Mouse (Mus musculus) T-helper 2 cell (primary cell): ENCODE measurements around the gene Cdk17.

Experiments used
- in situ Hi-C: fragments of 300-600 bp; cut with MboI, MseI; formaldehyde crosslinking; loops from one replicate; pipeline ENCODE4 v1.15.1; 2025; ENCODE audit warnings: high pct_unique_total_duplicates

The Cdk17 gene

GRCm38 (mm10) chr10:93278361-93278760 is 117.7 kb downstream of the Cdk17 start:
- in situ Hi-C loops, result loop anchor here (5.0 kb wide), 1 partner anchor 81 kb away; no protein-coding TSS in a partner anchor

DNA sequence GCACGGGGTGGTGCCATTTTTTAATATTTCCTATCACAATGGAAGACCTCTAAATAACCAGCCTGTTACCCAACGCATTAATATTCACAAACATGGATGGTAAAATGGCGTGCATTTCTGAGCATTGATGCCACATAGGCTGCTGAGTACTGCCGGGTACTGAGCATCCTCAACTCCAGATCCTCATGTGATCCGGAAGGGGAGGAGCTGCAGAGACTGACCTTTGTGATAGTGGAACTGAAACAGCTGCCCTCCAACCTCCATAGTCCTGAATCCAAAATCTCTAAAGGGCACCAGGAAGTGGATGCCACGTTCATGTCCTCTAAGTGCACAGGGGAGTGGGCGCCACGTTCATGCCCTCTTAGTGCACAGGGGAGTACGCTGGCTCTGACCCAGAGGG is 118.4 kb downstream of the Cdk17 start:
- in situ Hi-C loops, result loop anchor here (5.0 kb wide), 1 partner anchor 82 kb away; no protein-coding TSS in a partner anchor

DNA sequence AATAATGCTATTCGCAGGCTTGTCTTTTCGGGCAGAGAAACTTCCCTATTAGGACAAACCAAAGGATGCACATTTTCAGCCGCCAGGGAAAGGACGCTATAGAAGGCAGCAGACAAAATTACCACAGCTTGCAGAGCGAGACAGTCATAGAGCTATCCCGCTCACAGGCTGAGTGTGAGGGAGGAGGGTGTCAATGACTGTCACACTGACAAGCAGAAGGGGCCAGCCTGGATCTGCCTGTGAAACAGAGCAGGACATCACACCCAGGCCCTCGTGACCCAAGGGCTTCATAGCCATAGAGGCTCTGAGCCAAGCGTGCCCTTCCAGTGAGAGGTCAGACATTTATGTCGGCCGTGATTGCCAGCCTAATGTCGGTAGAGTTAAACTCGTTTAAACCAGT is 119.9 kb downstream of the Cdk17 start:
- in situ Hi-C loops, result loop anchor here (10.0 kb wide), 2 partner anchors 284 to 474 kb away; no protein-coding TSS in a partner anchor

DNA sequence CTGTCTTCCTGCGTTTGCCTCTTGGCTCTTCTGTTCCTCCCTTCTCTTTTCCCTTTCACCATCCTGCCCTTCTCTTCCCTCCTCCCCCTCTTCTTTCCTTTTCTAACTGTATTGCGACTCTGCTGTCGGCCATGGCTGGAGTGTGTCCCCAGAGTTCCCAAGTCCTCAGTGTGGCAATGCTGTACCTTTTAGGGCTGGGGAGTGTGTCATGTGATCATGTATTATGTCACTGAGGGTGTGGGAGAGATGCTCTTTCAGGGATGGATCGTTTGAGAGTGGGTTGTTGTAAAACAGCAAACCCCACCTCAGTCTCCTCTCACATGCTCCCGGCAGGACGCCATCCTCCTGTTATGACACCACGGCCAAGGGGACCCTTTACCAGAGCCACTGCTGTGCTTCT is 120.4 kb downstream of the Cdk17 start:
- in situ Hi-C loops, result loop anchor here (10.0 kb wide), 2 partner anchors 284 to 474 kb away; no protein-coding TSS in a partner anchor

DNA sequence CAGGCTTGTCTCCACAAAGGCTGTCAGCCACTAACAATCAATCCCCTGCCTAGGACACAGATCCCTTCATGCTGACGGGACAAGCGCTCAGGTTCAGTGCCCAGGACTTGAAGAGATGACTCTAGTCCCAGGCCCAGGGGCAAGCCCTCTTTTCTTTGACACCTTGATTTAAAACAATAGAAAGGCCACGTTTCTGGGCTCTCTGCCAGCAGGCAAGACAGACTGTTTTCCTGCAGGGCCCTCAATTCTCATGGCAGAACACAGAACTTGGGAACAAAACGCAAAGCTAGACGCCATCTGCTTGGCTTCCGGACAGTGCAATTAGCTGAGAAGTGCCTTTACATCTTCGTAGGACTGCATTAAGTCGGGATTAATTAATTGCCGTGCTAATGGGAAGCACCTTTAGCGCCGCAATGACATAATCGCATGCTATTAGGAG is 121.9 kb downstream of the Cdk17 start:
- in situ Hi-C loops, result loop anchor here (10.0 kb wide), 2 partner anchors 282 to 472 kb away; no protein-coding TSS in a partner anchor

- in situ Hi-C loops, result loop anchor here (10.0 kb wide), 2 partner anchors 282 to 472 kb away; no protein-coding TSS in a partner anchor
Measured at GRCm38 (mm10) chr10:93283258-93283657, 122.6 kb downstream of the Cdk17 start.

DNA sequence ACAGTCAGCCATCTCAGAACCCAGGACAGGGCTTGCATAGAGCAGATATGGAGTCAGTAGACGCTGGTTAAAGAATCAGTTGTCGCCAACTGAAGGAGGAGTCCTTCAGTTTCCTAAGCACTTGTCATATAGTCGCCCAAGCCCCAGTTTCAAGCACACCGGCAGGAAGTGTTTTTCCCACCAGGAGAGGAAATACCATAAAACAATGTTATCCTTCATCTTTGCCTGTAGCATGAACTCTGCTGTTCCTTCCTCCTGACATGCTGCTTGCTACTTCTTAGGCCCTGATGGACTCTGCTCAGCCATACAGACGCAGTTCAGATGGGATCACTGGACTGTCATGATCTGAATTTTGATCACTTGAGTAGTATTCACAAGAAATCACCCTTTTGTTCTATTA is 124.8 kb downstream of the Cdk17 start:
- in situ Hi-C loops, result loop anchor here (10.0 kb wide), 2 partner anchors 279 to 469 kb away; no protein-coding TSS in a partner anchor

DNA sequence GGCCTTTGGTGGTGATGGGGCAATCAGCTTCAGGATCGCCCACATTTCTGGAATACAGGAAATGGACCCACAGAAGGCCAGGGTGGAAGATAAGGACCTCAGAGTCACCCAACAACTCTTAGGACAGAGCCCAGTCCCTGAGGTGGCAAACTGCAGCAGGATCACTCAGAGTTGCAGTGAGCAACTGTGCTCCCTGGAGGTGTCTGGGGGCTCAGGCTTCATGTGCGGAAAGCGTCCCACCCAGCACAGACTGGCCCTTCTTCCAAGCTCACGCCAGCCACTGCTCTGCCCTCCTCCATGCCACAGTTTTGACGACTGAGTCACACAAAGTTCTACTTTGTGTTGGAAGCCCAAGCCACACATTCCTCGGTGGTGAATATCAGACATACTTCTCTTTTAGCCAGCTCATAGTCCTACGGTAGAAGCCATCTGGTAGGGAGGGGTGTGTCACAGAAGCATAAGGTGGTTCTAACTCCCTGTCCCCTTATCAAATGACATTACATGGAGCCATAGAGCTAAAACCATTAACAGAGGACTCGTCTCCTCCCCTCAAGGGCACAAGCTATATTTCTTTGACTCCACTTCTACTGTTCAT is 127.0 kb downstream of the Cdk17 start:
- in situ Hi-C loops, result loop anchor here (10.0 kb wide), 2 partner anchors 277 to 467 kb away; no protein-coding TSS in a partner anchor

DNA sequence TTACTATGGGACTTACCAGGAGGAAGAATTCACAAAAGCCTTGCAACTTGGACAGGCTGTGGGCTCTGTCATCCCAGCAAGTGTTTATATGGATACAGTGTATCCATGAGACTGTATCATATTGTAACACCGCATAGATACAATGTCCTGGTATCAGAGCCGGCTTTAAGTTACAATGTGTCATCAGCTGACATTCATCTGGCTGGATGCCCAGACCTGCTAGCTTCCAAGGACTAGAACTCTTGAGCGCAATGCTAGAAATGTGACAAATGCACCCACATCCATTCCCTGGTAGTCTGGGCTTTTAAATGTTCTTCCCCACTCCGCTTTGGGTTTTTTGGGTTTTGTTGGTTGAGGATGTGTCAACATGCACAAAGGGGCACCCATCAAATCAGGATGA is 127.7 kb downstream of the Cdk17 start:
- in situ Hi-C loops, result loop anchor here (10.0 kb wide), 2 partner anchors 276 to 466 kb away; no protein-coding TSS in a partner anchor

GRCm38 (mm10) chr10:93289404-93289803 is 128.7 kb downstream of the Cdk17 start:
- in situ Hi-C loops, result loop anchor here (10.0 kb wide), 2 partner anchors 275 to 465 kb away; no protein-coding TSS in a partner anchor

DNA sequence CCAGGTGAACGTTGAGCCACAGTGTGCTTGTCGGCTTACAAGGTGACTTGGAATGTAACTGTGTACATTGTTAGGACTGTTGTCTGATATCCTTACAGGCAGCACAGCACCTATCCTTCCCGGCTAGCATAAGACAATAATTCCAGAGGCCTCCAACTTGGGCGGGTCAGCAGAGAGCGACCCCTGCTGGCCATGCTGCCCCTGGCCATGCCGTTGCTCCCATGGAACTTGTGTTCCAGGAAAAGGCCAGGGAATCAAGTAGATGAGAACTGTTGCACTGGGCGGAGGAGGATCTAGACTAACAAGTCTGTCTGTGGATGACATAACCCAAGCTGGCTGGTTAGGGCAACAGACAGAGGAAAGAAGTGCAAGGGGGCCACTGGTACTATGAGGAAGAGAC is 130.7 kb downstream of the Cdk17 start:
- in situ Hi-C loops, result loop anchor here (5.0 to 10.0 kb wide), 2 partner anchors 136 to 183 kb away; no protein-coding TSS in a partner anchor

DNA sequence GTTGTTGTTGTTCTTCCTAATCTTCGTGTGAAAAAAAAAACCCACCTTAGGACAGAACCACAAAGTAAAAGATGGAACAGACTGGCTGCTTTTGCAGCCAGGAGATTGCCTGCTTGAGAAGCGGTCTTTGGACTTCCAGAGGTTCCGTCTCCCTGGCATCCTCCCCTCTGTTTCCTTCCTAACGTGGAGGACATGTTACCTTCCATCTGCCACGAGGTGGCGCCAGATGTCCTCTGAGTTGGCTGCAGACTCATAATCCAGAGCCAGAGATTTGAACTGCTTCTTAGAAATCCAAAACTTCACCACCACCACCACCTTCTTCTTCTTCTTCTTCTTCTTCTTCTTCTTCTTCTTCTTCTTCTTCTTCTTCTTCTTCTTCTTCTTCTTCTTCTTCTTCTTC is 131.2 kb downstream of the Cdk17 start:
- in situ Hi-C loops, result loop anchor here (5.0 to 10.0 kb wide), 2 partner anchors 135 to 183 kb away; no protein-coding TSS in a partner anchor

DNA sequence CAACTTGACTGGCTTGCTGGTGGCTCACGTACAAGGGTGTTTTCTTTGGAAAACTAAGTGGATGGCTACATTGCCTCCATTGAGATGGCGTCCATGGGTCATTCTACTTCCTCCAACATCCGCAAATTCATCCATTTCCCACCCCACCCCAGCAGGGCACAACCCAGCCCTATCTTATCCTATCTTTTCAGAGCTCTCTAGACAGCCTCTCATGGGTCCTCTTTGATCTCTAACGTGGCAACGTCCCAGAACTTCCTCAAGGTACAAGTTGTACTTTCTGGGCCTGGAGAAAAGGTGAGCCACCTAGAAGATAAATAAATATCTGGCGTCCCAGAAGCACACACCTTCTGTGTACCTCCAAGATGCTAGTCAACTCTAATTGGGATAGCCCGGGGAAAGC is 132.9 kb downstream of the Cdk17 start:
- in situ Hi-C loops, result loop anchor here (5.0 to 10.0 kb wide), 2 partner anchors 134 to 181 kb away; no protein-coding TSS in a partner anchor

DNA sequence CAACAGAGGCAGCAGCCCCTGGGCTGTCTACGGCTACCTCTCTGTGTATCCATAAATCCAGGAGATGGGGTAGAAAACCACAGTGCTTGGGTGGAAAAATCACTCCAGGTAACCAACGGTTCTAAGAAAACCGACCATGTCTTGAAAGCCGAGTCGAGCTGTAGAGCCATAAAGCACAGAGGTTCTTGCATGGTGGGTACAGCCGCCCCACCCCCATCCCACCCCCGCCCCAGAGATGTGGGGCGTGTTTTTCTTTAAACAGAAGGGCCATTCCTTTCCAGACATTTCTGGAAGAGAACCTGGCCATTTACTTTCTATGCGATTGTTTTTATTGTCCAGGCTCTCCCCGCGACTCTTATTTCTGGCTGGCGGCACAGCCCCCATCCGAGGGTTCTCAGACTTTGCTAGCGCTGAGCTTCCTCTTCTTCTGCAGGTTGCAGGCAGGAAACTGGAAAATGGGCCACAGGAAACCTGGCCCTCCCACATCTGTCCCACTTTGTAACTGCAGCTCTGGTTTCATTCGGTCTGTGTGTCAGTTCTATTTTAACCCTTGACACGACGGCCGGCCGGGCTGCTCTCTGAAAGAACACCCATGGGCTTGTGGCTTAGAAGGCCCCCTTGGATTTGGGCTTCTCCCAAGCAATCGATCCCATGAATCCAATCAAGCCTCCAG is 134.0 kb downstream of the Cdk17 start:
- in situ Hi-C loops, result loop anchor here (5.0 to 10.0 kb wide), 2 partner anchors 133 to 180 kb away; no protein-coding TSS in a partner anchor

- in situ Hi-C loops, result loop anchor here (10.0 kb wide), 1 partner anchor 177 kb away; no protein-coding TSS in a partner anchor
Measured at GRCm38 (mm10) chr10:93297774-93298173, 137.1 kb downstream of the Cdk17 start.

GRCm38 (mm10) chr10:93298208-93298607 is 137.5 kb downstream of the Cdk17 start:
- in situ Hi-C loops, result loop anchor here (10.0 kb wide), 1 partner anchor 177 kb away; no protein-coding TSS in a partner anchor

DNA sequence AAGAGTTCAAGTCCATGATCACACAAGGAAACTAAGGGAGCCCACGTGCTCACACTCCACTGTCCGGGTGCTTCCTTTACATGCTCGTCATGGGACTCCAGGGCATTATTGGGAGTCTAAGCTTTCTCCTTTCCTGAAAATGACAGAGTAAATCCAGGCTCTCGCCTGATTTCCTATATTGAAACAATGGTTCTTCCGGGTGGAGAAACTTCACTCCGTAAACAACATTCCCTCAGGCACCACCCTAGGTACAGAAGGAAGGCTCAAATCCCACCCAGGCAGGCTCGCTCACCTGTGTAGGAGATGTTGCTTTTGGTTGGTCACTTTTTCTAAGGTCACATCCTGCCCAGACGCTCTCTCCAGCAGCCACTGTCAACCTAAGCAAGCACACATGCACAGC is 141.2 kb downstream of the Cdk17 start:
- in situ Hi-C loops, result loop anchor here (5.0 kb wide), 1 partner anchor 45 kb away; no protein-coding TSS in a partner anchor

GRCm38 (mm10) chr10:93303231-93303630 is 142.6 kb downstream of the Cdk17 start:
- in situ Hi-C loops, result loop anchor here (5.0 kb wide), 1 partner anchor 44 kb away; no protein-coding TSS in a partner anchor

- in situ Hi-C loops, result no loop called here
Measured at GRCm38 (mm10) chr10:93305946-93306345, 145.3 kb downstream of the Cdk17 start.

- in situ Hi-C loops, result no loop called here
Measured at GRCm38 (mm10) chr10:93306367-93306766, 145.7 kb downstream of the Cdk17 start.

DNA sequence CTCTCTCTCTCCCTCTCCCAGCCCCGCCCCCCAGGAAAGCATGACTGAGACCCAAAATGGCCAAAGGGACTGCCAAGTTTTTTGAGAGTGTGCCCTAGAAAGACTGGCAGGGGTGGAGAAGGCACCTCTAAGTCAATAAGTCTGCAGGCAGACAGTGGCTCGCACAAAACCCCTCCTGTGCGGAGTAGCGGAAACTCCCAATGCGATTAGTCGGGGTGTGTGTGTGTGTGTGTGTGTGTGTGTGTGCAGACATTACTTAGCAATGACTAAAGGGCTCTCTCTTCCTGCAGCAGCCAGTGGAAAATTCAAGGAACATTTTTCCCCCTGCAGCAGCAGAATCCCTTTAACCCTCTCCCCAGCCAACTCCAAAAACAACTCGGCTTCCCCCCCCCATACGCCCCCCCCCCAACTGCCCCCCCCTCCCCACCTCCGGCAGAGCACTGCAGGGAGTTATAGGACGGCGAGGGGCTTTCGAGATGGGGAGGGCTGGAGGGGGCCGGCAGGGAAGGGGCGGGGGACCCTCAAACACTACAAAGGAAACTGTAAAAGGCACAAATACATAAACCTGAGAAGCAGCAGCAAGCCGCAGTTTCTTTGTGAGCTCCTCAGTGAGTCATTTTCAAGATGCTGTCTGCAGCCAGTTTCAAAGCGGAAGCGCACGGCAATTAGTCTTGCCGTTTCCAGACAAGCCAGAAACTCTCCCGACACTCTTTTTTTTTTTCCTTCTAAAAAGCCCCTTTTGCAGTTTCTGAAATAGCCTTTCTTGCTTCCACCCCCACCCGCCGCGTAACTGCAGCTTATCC is 148.7 kb downstream of the Cdk17 start:
- in situ Hi-C loops, result no loop called here
